Mouse (Mus musculus): ENCODE measurements around the gene Mccc2.
A peak's percentile ranks its signal among the peaks of the same experiment; 100 is the strongest.

Mccc2 gene

GRCm38 (mm10) chr13:100014906-100015895 is at the start of gene Mccc2:
Gene Mccc2 (minus strand): TSS chr13:100015639.
- DNase-seq (ENCODE audit: low spot score in 2 of 2) = peak; percentile 81 to 84

DNA sequence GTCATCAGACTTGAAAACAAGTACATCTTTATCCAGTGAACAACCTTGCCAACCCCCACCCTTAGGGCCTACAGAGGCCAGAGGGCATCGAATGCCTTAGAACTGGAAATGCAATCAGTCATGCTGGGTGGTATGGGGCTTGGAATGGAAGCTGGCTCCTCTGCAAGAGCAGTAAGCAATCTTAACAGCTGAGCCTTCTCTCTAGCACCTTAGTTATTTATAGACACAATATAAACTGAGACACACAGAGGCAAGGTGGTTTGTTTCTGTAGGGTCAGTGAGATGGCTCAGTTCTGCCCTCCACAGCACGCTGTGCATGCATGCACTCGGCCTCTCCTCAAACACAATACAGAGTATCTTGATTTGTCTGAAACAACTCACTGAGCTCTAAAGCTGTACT is 48.5 kb upstream of the Mccc2 start:
- no peak for DNase-seq (ENCODE audit: low spot score in 2 of 2)

DNA sequence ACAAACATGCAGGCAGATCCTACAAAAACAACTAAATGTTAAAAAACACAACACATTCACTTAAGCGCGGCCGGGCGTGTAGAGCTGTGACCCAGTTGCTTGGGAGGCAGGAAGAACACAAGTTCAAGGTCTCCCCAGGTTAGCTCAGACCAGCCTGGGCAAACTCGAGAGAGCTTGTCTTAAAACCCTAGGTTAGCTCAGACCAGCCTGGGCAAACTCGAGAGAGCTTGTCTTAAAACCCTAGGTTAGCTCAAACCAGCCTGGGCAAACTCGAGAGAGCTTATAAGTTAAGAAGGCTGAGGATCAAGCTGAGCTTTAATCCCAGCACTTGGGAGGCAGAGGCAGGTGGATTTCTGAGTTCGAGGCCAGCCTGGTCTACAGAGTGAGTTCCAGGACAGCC is 42.3 kb upstream of the Mccc2 start:
- peak in 1 of 2 experiments; percentile 60 for DNase-seq (ENCODE audit: low spot score in 2 of 2)

GRCm38 (mm10) chr13:100026013-100026412 is 10.6 kb upstream of the Mccc2 start:
- DNase-seq (ENCODE audit: low spot score in 2 of 2) = no peak

- no peak for DNase-seq (ENCODE audit: low spot score in 2 of 2)
Observed at GRCm38 (mm10) chr13:100016891-100017290, 1.5 kb upstream of the Mccc2 start.

GRCm38 (mm10) chr13:100015937-100016336 is 498 bp upstream of the Mccc2 start:
- no peak for DNase-seq (ENCODE audit: low spot score in 2 of 2)

GRCm38 (mm10) chr13:100005911-100006496 is 9.4 kb downstream of the Mccc2 start:
- no peak for DNase-seq (ENCODE audit: low spot score in 2 of 2)

- DNase-seq (ENCODE audit: low spot score in 2 of 2) = peak; percentile 62 to 83
Observed at GRCm38 (mm10) chr13:100001790-100002196, 13.6 kb downstream of the Mccc2 start.

DNA sequence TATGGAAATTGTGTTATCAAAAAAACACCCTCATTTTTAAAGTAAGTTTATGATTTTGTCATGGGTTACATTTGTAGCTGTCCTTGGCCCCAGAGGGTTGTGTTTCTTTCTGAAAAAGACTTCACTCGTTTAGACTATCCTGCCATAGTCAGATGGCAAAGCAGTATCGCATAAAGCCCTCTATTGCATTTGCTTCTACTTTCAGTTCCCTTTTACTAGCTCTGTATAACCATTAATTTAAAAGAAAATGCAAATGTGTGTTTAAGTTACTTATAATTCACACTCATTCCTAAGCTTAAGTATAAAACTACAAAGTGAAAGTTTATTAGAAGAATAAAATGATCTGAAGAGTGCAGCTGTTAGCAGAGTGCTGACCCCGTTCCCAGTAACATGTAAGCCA is 16.4 kb downstream of the Mccc2 start:
- no peak for DNase-seq (ENCODE audit: low spot score in 2 of 2)

DNA sequence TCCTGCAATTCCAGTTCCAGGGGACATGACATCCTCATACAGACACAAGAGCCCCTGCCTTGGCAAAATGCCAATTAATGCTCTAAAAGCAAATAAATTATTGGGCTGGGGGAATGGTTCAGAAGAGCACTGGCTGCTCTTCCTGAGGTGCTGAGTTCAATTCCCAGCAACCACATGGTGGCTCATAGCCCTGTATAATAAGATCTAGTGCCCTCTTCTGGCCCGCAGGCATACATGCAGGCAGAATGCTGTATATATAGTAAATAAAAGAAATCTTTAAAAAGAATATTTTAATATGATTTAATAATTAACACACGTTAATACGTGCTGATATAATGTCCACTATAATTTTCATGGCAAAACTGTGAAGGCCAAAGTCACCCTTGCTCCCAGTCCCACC is 17.3 kb downstream of the Mccc2 start:
- no peak for DNase-seq (ENCODE audit: low spot score in 2 of 2)

DNA sequence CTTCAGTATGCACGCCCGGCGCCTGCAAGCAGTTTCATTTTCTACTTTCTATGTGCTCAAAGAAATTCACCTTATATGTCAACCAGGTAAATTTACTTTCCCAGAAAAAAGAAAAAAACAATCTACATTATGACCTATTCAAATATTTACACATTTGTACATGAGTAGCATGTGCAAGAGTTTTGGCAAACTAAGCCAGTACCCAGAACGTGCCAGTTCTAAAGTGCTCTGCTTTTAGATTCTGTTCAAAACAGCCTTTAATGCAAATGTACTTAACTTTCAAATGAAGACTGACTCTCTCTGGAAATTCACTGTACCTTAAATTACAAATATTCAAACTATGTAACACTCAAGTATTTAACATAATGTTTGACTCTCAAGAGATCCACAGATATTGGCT is 25.8 kb downstream of the Mccc2 start:
- DNase-seq (ENCODE audit: low spot score in 2 of 2) = no peak

DNA sequence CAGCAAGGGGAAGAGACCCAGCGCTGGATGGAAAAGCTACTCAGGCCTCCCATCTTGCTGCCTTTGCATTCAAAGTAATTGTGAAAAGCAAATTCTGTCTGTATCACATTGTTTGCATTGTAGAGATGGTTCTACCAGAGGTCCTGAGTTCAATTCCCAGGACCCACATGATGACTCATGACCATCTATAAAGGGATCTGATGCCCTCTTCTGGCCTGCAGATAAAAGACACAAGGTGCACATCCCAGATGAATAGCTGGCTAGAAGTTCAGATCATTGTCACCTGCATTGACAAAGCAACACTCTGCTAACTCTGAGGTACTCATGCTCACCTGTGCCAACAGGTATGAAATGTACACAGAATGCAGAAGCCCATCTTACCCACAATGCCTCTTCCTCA is 32.1 kb downstream of the Mccc2 start:
- DNase-seq (ENCODE audit: low spot score in 2 of 2) = no peak

DNA sequence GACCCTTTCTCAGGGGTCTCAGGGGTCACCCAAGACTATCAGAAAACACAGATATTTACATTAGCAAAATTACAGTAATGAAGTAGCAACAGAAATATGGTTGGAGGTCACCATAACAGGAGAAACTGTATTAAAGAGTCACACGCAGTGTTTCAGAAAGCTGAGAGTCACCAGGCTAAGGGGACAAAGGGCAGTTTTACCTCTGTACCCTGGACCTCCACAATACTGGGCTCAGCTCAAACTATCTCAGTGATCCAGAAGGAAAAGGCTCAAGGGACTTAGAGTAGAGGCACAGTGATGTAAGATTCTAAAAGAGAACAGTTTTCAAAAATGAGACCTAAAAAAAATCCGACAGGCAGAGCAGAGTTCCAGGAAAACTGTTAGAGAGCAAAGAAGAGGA is 36.0 kb downstream of the Mccc2 start:
- no peak for DNase-seq (ENCODE audit: low spot score in 2 of 2)

DNA sequence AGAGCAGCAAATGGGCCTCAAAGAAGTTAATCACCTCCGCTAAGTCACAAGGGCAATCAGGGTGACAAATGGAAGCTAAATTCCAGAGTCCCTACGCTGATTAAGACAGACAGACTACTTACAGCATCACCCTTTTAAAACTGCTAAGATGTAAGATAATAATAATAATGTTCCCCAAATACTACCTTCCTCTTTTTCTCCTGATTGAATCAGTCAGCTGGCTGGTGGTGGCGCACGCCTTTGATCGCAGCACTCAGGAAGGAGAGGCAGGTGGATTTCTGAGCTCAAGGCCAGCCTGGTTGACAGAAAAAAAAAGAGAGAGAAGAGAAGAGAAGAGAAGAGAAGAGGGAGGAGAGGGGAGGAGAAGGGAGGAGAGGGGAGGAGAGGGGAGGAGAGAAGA is 45.4 kb downstream of the Mccc2 start:
- no peak for DNase-seq (ENCODE audit: low spot score in 2 of 2)

- DNase-seq (ENCODE audit: low spot score in 2 of 2) = no peak
Observed at GRCm38 (mm10) chr13:99967013-99967678, 48.3 kb downstream of the Mccc2 start.

GRCm38 (mm10) chr13:99963814-99964213 is 51.6 kb downstream of the Mccc2 start:
- no peak for DNase-seq (ENCODE audit: low spot score in 2 of 2)

GRCm38 (mm10) chr13:99961661-99962060 is 53.8 kb downstream of the Mccc2 start:
- no peak for DNase-seq (ENCODE audit: low spot score in 2 of 2)

DNA sequence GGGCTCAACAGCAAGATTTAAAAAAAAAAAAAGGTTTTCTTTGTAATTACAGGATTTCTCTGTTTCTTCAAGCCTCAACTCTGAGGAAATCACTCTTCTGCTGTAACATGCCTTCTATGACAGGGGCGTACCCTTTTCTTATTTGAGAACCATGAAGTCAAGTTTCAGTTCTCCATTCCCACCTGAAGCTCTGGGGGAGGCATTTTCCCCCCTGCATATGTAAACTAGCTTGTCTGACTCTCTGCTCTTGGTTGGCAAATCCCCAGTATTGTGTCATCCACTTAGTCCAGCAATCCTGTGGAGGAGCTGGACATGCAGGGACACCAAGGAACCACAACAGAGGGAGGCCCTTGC is 59.9 kb downstream of the Mccc2 start:
- DNase-seq (ENCODE audit: low spot score in 2 of 2) = no peak

- DNase-seq (ENCODE audit: low spot score in 2 of 2) = no peak
Observed at GRCm38 (mm10) chr13:99954902-99955590, 60.4 kb downstream of the Mccc2 start.

DNA sequence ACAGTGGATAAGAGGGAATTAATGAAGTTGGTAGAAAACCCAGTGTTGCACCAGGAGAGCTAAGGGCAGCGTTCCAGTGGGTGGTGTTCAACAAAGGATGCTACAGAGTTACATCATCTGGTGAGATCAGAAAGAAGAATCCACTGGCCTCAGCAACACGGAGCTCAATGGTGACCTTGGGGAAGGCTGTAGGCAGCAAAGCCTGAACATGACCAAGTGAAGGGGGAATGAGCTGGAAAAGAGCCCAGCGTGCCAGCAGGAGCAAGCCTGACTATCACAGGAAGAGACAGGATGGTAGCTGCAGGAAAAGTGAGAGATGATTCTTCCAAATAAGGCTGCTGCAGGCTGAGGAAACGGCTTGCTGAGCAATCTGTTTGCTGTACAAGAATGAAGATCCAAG is 68.0 kb downstream of the Mccc2 start:
- no peak for DNase-seq (ENCODE audit: low spot score in 2 of 2)

DNA sequence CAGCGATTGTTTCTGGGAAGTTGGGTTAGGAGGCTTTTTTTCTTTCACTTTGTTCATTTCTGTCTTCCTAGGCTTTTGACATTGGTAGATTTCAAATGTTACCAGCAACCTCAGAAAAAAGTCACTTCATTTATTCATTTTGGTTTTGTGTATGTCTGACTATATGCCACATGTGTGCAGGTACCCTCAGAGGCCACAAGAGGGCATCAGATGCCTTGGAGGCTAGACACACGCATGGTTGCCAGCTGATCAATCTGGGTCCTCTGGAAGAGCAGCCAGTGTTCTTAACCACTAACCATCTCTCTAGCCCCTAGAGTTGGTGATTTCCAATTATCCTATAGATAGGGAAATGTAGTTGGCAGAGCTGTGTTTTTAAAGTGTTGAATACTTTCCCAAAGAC is 71.9 kb downstream of the Mccc2 start:
- DNase-seq (ENCODE audit: low spot score in 2 of 2) = no peak

- DNase-seq (ENCODE audit: low spot score in 2 of 2) = no peak
Observed at GRCm38 (mm10) chr13:99940601-99941000, 74.8 kb downstream of the Mccc2 start.

Data from urinary bladder, postnatal 4 days (tissue).